Mouse (Mus musculus) ES-E14 (cell line): ENCODE measurements at regions not wholly inside any gene's neighbourhood (a gene's known extent, or its start where the extent isn't known, plus 50 kb on each side); places are given as distances from the start of the nearest gene placed in this dataset.

ENCODE experiments used
- HCFC1 ChIP-seq: IDR thresholded peaks from 2 replicates; pipeline ENCODE4 v1.6.1; 2012; ENCODE audit warnings: low read length, inconsistent platforms, borderline replicate concordance; ENCODE audit not compliant: insufficient read depth
- MAFK ChIP-seq: IDR thresholded peaks from 2 replicates; pipeline ENCODE4 v1.6.1; 2014; ENCODE audit warnings: mild to moderate bottlenecking, low read depth, low read length, inconsistent platforms; ENCODE audit not compliant: insufficient read depth
- ZC3H11A ChIP-seq: IDR thresholded peaks from 2 replicates; pipeline ENCODE4 v1.6.1; 2012; ENCODE audit warnings: low read depth, mild to moderate bottlenecking, inconsistent platforms, low read length, borderline replicate concordance
- ZNF384 ChIP-seq: IDR thresholded peaks from 2 replicates; pipeline ENCODE4 v1.6.1; 2012; ENCODE audit warnings: low read depth, low read length, inconsistent platforms

GRCm38 (mm10) chr8:101197986-101198385 lies 1587.5 kb downstream of the Cdh11 start:
- TF ChIP-seq ZNF384: no peak
- no peak for TF ChIP-seq MAFK
- no peak for TF ChIP-seq HCFC1
- no peak for TF ChIP-seq ZC3H11A
